Mouse (Mus musculus): ENCODE data around the gene Rac2. TPM values are rescaled to one million over a fixed set of nuclear protein-coding genes. Genes with fewer than 3 reads are reported as not detected.

Gene Rac2
- polyA plus RNA-seq (2014; fragmentation: Nextera tagmentation; extraction: Ambion mirVana): 3.7 and 7.0 TPM in 2 replicates

- Histone ChIP-seq H3K4me1 (ENCODE audit: control insufficient read depth, insufficient read depth, low read length) (no peaks in the 10 kb centered on the region), H3K36me3 (ENCODE audit: control insufficient read depth, insufficient read depth, low read length) (no peaks in the 10 kb centered on the region), H3K9me3 (ENCODE audit: control insufficient read depth, low read length) (no peaks in the 10 kb centered on the region), H3K4me2 (ENCODE audit: low read length) (no peak within 1 kb of the TSS), H3K9ac (replicated peaks; ENCODE audit: low read length) (no peak within 1 kb of the TSS), H3K27me3 (ENCODE audit: control insufficient read depth, insufficient read depth, low read length) (no peaks in the 10 kb centered on the region), H3K4me3 (replicated peaks; ENCODE audit: low read depth, low read length) (no peak within 1 kb of the TSS), H3K27ac (replicated peaks; ENCODE audit: low read depth, low read length) (no peak within 1 kb of the TSS)
- no peak for ATAC-seq (ENCODE audit: low FRiP score, low TSS enrichment)
- no peak for DNase-seq
- WGBS: 80% methylated on average over 8 of the region's 8 CpGs
Measured at GRCm38 (mm10) chr15:78572658-78573397, at the start of gene Rac2. Gene Rac2, minus strand, starts transcription at chr15:78572783.

DNA sequence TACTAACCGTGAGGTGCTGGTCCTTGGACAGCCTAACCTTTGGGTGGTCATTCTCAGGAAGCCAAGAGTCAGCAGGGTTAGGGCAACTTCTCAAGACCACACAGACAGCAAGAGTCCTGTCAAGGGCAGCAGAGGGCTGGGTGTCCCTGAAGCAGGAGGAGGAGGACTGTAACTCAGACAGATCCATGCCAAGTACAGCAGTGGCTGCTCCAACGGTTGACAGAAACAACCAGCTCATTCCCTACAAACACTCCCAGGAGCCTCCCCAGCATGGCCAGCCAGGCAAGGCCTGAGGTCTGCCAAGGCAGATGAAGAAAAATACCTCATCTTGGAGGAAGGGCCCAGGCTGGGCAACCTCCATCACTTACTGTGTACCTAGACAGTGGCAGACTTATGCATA, 44.4 kb upstream of the Rac2 start:
- H3K4me2 ChIP-seq (ENCODE audit: low read length): no peak overlapping the region
- ATAC-seq (ENCODE audit: low FRiP score, low TSS enrichment) (no peak), DNase-seq (no peak)
- no peaks in the 10 kb centered on the region for H3K36me3 ChIP-seq (ENCODE audit: control insufficient read depth, insufficient read depth, low read length)
- no peak overlapping the region for H3K9ac ChIP-seq (replicated peaks; ENCODE audit: low read length)
- H3K9me3 ChIP-seq (ENCODE audit: control insufficient read depth, low read length): no peaks in the 10 kb centered on the region
- WGBS: 87% methylated on average over 2 of the region's 2 CpGs
- no peak overlapping the region for H3K27ac ChIP-seq (replicated peaks; ENCODE audit: low read depth, low read length)
- H3K4me3 ChIP-seq (replicated peaks; ENCODE audit: low read depth, low read length): no peak overlapping the region
- H3K27me3 ChIP-seq (ENCODE audit: control insufficient read depth, insufficient read depth, low read length): no peaks in the 10 kb centered on the region
- no peaks in the 10 kb centered on the region for H3K4me1 ChIP-seq (ENCODE audit: control insufficient read depth, insufficient read depth, low read length)

- H3K27ac ChIP-seq (replicated peaks; ENCODE audit: low read depth, low read length): no peak overlapping the region
- no peak overlapping the region for H3K4me3 ChIP-seq (replicated peaks; ENCODE audit: low read depth, low read length)
- H3K4me1 ChIP-seq (ENCODE audit: control insufficient read depth, insufficient read depth, low read length): peaks cover 6% of the 10 kb centered on the region; the same call in 1 of the 2 replicates
- H3K9ac ChIP-seq (replicated peaks; ENCODE audit: low read length): no peak overlapping the region
- H3K27me3 ChIP-seq (ENCODE audit: control insufficient read depth, insufficient read depth, low read length): no peaks in the 10 kb centered on the region
- H3K36me3 ChIP-seq (ENCODE audit: control insufficient read depth, insufficient read depth, low read length): no peaks in the 10 kb centered on the region
- H3K9me3 ChIP-seq (ENCODE audit: control insufficient read depth, low read length): no peaks in the 10 kb centered on the region
- WGBS: 94% methylated on average over 7 of the region's 7 CpGs
- H3K4me2 ChIP-seq (ENCODE audit: low read length): no peak overlapping the region
- no peak for ATAC-seq (ENCODE audit: low FRiP score, low TSS enrichment)
- DNase-seq: no peak
Measured at GRCm38 (mm10) chr15:78614536-78614935, 42.0 kb upstream of the Rac2 start.

GRCm38 (mm10) chr15:78610705-78611462, 38.3 kb upstream of the Rac2 start:
- WGBS: 32% methylated on average over 12 of the region's 12 CpGs

GRCm38 (mm10) chr15:78607463-78607862, 34.9 kb upstream of the Rac2 start:
- Histone ChIP-seq H3K36me3 (ENCODE audit: control insufficient read depth, insufficient read depth, low read length) (no peaks in the 10 kb centered on the region), H3K4me3 (replicated peaks; ENCODE audit: low read depth, low read length) (no peak overlapping the region), H3K9me3 (ENCODE audit: control insufficient read depth, low read length) (no peaks in the 10 kb centered on the region), H3K9ac (replicated peaks; ENCODE audit: low read length) (no peak overlapping the region), H3K4me1 (ENCODE audit: control insufficient read depth, insufficient read depth, low read length) (peaks cover 6% of the 10 kb centered on the region; the same call in 1 of the 2 replicates), H3K4me2 (ENCODE audit: low read length) (no peak overlapping the region), H3K27me3 (ENCODE audit: control insufficient read depth, insufficient read depth, low read length) (no peaks in the 10 kb centered on the region), H3K27ac (replicated peaks; ENCODE audit: low read depth, low read length) (no peak overlapping the region)
- ATAC-seq (ENCODE audit: low FRiP score, low TSS enrichment): no peak
- 76% methylated on average over 4 of the region's 4 CpGs for WGBS
- no peak for DNase-seq

More at GRCm38 (mm10) chr15:78610705-78611462, 38.3 kb upstream of the Rac2 start:
- ATAC-seq (ENCODE audit: low FRiP score, low TSS enrichment): no peak; the same call in 1 of the 2 replicates
- Histone ChIP-seq H3K4me3 (replicated peaks; ENCODE audit: low read depth, low read length) (no peak overlapping the region), H3K36me3 (ENCODE audit: control insufficient read depth, insufficient read depth, low read length) (no peaks in the 10 kb centered on the region), H3K9ac (replicated peaks; ENCODE audit: low read length) (no peak overlapping the region; the same call in 1 of the 2 replicates), H3K9me3 (ENCODE audit: control insufficient read depth, low read length) (no peaks in the 10 kb centered on the region), H3K4me2 (ENCODE audit: low read length) (no peak overlapping the region), H3K27me3 (ENCODE audit: control insufficient read depth, insufficient read depth, low read length) (no peaks in the 10 kb centered on the region), H3K4me1 (ENCODE audit: control insufficient read depth, insufficient read depth, low read length) (peaks cover 6% of the 10 kb centered on the region; the same call in 1 of the 2 replicates), H3K27ac (replicated peaks; ENCODE audit: low read depth, low read length) (peak overlapping the region; percentile 26; the same call in 1 of the 2 replicates)
- DNase-seq: peak; percentile 59

DNA sequence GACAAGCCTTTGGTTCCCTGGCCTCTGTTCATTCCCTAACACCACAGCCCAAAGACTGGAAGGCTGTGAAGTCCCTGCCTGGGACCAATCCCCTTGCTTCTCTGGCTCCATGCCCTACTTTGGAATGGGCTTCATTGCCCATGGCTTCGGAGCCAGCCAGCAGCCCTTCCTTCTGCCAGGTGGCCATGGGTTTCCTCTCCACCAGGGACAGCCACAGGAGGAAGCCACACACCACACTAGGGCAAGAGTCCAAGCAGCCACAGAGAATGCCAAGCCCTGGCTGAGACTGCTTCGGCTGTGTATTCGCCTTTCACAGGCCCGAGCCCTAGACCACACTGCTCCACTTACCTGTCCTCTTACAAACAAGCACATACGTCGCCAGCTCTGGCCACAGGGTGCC, 33.5 kb upstream of the Rac2 start:
- H3K27me3 ChIP-seq (ENCODE audit: control insufficient read depth, insufficient read depth, low read length): no peaks in the 10 kb centered on the region
- H3K9me3 ChIP-seq (ENCODE audit: control insufficient read depth, low read length): no peaks in the 10 kb centered on the region
- H3K4me1 ChIP-seq (ENCODE audit: control insufficient read depth, insufficient read depth, low read length): peaks cover 1% of the 10 kb centered on the region; the same call in 1 of the 2 replicates
- DNase-seq (peak; percentile 32), ATAC-seq (ENCODE audit: low FRiP score, low TSS enrichment) (no peak)
- H3K9ac ChIP-seq (replicated peaks; ENCODE audit: low read length): no peak overlapping the region
- no peak overlapping the region for H3K4me3 ChIP-seq (replicated peaks; ENCODE audit: low read depth, low read length)
- H3K36me3 ChIP-seq (ENCODE audit: control insufficient read depth, insufficient read depth, low read length): no peaks in the 10 kb centered on the region
- no peak overlapping the region for H3K27ac ChIP-seq (replicated peaks; ENCODE audit: low read depth, low read length)
- H3K4me2 ChIP-seq (ENCODE audit: low read length): no peak overlapping the region
- WGBS: 88% methylated on average over 6 of the region's 6 CpGs

- H3K27me3 ChIP-seq (ENCODE audit: control insufficient read depth, insufficient read depth, low read length): no peaks in the 10 kb centered on the region
- no peak overlapping the region for H3K9ac ChIP-seq (replicated peaks; ENCODE audit: low read length)
- WGBS: 59% methylated on average over 3 of the region's 3 CpGs
- no peak for ATAC-seq (ENCODE audit: low FRiP score, low TSS enrichment)
- H3K4me1 ChIP-seq (ENCODE audit: control insufficient read depth, insufficient read depth, low read length): no peaks in the 10 kb centered on the region
- H3K4me2 ChIP-seq (ENCODE audit: low read length): no peak overlapping the region
- no peak overlapping the region for H3K27ac ChIP-seq (replicated peaks; ENCODE audit: low read depth, low read length)
- H3K4me3 ChIP-seq (replicated peaks; ENCODE audit: low read depth, low read length): no peak overlapping the region
- no peak for DNase-seq
- no peaks in the 10 kb centered on the region for H3K9me3 ChIP-seq (ENCODE audit: control insufficient read depth, low read length)
- no peaks in the 10 kb centered on the region for H3K36me3 ChIP-seq (ENCODE audit: control insufficient read depth, insufficient read depth, low read length)
Measured at GRCm38 (mm10) chr15:78605371-78605791, 32.8 kb upstream of the Rac2 start.

GRCm38 (mm10) chr15:78604255-78604654, 31.7 kb upstream of the Rac2 start:
- H3K9ac ChIP-seq (replicated peaks; ENCODE audit: low read length): no peak overlapping the region
- H3K4me1 ChIP-seq (ENCODE audit: control insufficient read depth, insufficient read depth, low read length): no peaks in the 10 kb centered on the region
- H3K36me3 ChIP-seq (ENCODE audit: control insufficient read depth, insufficient read depth, low read length): no peaks in the 10 kb centered on the region
- no peak overlapping the region for H3K4me2 ChIP-seq (ENCODE audit: low read length)
- WGBS: 74% methylated on average over 6 of the region's 6 CpGs
- H3K27me3 ChIP-seq (ENCODE audit: control insufficient read depth, insufficient read depth, low read length): no peaks in the 10 kb centered on the region
- DNase-seq (no peak), ATAC-seq (ENCODE audit: low FRiP score, low TSS enrichment) (no peak)
- no peak overlapping the region for H3K4me3 ChIP-seq (replicated peaks; ENCODE audit: low read depth, low read length)
- no peaks in the 10 kb centered on the region for H3K9me3 ChIP-seq (ENCODE audit: control insufficient read depth, low read length)
- no peak overlapping the region for H3K27ac ChIP-seq (replicated peaks; ENCODE audit: low read depth, low read length)

All from midbrain, embryonic 14.5 days (tissue).